Mouse (Mus musculus): ENCODE measurements around the gene Gm10260. TPM values are rescaled to one million over a fixed set of nuclear protein-coding genes. Genes with fewer than 3 reads are reported as not detected.

Gm10260 gene
- polyA plus RNA-seq, 1 experiment from 2014 or later: 4.1 TPM

DNA sequence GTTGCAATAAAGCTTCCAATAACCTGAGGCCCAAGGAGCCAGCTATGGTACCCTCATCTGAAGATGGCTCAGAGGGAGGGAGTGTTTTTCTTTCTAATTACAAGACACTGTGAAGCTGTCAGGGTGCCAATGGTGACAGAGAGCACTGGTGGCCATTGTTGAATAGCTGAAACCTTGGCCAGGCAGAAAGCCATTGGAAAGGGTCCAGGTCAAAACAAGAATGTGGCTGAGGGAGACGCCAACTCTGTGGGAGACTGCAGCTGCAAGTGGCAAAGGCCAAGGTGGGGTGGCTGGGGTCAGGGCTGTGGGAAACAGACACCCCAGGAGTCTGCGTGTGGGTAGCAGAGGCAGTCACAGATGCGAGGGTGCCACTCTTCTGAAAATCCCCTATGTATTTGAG lies 16.3 kb upstream of the Gm10260 start:
- no peak overlapping the region for H3K9ac ChIP-seq (ENCODE audit: low read length)
- WGBS: 81% methylated on average over 3 of the region's 3 CpGs
- no peak for DNase-seq (ENCODE audit: low spot score, missing footprints)

DNA sequence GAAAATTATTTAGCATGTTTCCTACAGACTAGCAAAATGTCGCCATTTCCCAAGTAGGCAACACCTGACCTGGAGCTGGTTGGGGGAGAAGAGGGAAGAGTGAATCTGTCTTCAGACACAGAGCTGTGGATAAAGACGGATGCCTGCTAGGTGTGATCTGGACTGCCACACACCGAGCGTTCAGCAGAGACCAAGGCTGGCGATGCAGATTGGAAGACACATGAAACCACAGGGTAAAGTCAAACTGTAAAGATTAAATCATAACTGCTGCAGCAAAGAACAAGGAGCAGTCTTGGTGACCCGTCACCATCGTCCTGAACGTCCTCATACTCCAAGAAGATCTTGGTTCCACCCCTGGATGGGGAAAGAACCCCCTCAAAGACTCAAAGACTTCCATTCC lies 15.5 kb upstream of the Gm10260 start:
- 94% methylated on average over 8 of the region's 8 CpGs for WGBS
- Histone ChIP-seq H3K4me3 (ENCODE audit: low read depth, low read length) (no peak overlapping the region), H3K27me3 (ENCODE audit: control insufficient read depth, insufficient read depth, low read length) (no peaks in the 10 kb centered on the region), H3K27ac (ENCODE audit: low read depth, low read length) (no peak overlapping the region), H3K9ac (ENCODE audit: low read length) (no peak overlapping the region), H3K4me2 (no peak overlapping the region), H3K9me3 (ENCODE audit: control insufficient read depth, low read length) (no peaks in the 10 kb centered on the region), H3K36me3 (ENCODE audit: control insufficient read depth, insufficient read depth, low read length) (no peaks in the 10 kb centered on the region), H3K4me1 (ENCODE audit: control insufficient read depth, insufficient read depth, low read length) (peaks cover 6% of the 10 kb centered on the region; the same call in 1 of the 2 replicates)
- no peak for DNase-seq (ENCODE audit: low spot score, missing footprints)
- no peak for ATAC-seq (ENCODE audit: low FRiP score)

More for the DNA sequence above, 16.3 kb upstream of the Gm10260 start:
- Histone ChIP-seq H3K9me3 (ENCODE audit: control insufficient read depth, low read length) (no peaks in the 10 kb centered on the region), H3K36me3 (ENCODE audit: control insufficient read depth, insufficient read depth, low read length) (no peaks in the 10 kb centered on the region), H3K4me3 (ENCODE audit: low read depth, low read length) (no peak overlapping the region), H3K4me1 (ENCODE audit: control insufficient read depth, insufficient read depth, low read length) (peaks cover 6% of the 10 kb centered on the region; the same call in 1 of the 2 replicates), H3K27me3 (ENCODE audit: control insufficient read depth, insufficient read depth, low read length) (no peaks in the 10 kb centered on the region), H3K4me2 (no peak overlapping the region), H3K27ac (ENCODE audit: low read depth, low read length) (no peak overlapping the region)
- ATAC-seq (ENCODE audit: low FRiP score): no peak

DNA sequence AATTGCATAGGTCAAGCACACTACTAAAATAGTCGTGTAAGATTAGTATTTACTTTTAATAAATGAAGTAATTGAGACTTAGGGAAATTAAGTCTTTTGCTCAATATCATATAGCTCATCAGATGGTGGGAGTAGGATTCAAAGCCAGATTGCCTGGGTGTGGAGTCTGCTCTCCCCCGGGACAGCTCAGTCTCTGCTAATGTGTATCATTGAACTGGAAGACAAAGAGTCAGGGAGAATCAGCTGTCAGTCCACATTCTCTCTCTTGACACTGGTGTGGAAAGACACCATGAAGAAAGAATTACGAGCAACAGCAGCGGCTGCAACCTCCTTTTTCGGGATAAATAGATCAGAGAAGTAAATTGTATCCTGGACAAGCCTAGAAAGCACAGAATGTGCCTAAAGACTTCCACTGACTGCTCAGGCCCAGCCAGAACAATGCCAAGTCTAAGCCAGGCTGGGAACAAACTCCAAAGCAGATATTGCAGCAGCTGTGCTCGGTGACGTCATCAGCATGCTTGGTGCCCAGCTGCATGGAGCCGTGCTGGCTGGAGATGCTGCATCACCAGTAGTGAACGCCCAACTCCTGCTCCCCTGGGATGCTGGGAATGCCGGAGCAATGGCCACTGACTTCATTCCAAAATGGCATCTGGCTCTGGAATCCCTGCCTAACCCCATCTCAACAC lies 14.5 kb upstream of the Gm10260 start:
- H3K9me3 ChIP-seq (ENCODE audit: control insufficient read depth, low read length): no peaks in the 10 kb centered on the region
- H3K9ac ChIP-seq (ENCODE audit: low read length): no peak overlapping the region
- peak; percentile 87 for ATAC-seq (ENCODE audit: low FRiP score)
- H3K27me3 ChIP-seq (ENCODE audit: control insufficient read depth, insufficient read depth, low read length): no peaks in the 10 kb centered on the region
- no peaks in the 10 kb centered on the region for H3K36me3 ChIP-seq (ENCODE audit: control insufficient read depth, insufficient read depth, low read length)
- DNase-seq (ENCODE audit: low spot score, missing footprints): peak; percentile 91
- H3K4me2 ChIP-seq: no peak overlapping the region
- H3K4me3 ChIP-seq (ENCODE audit: low read depth, low read length): no peak overlapping the region
- H3K4me1 ChIP-seq (ENCODE audit: control insufficient read depth, insufficient read depth, low read length): peaks cover 6% of the 10 kb centered on the region; the same call in 1 of the 2 replicates
- peak overlapping the region; percentile 56; the same call in 1 of the 2 replicates for H3K27ac ChIP-seq (ENCODE audit: low read depth, low read length)
- WGBS: 51% methylated on average over 10 of the region's 10 CpGs

- 86% methylated on average over 3 of the region's 3 CpGs for WGBS
- DNase-seq (ENCODE audit: low spot score, missing footprints): no peak
These were observed 8.8 kb upstream of the Gm10260 start for GRCm38 (mm10) chr13:97769205-97769604.

DNA sequence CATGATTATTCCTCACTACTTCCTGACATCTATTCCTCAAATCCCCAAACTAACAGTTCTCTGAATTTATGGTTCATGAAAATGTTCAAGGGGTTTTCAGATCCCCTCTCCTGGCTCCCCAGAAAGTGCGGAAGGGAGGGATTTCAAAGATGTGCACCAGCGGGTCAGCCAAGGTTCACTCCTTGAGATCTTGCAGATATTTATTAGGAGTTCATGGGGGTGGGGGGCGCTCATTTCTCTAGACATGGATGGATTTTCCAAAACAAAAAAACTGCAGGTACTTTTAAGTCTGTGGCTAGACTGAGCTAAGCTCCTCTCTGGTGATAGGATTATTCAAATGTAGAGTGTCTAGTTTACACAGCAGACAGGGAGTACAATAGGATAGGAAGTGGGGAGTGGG lies 8.4 kb upstream of the Gm10260 start:
- no peaks in the 10 kb centered on the region for H3K27me3 ChIP-seq (ENCODE audit: control insufficient read depth, insufficient read depth, low read length)
- WGBS: 40% methylated on average over 3 of the region's 3 CpGs
- ATAC-seq (ENCODE audit: low FRiP score) (0 out of 2 replicates have a peak, but pooled peaks have one; percentile 42), DNase-seq (ENCODE audit: low spot score, missing footprints) (no peak)
- H3K9me3 ChIP-seq (ENCODE audit: control insufficient read depth, low read length): no peaks in the 10 kb centered on the region
- H3K4me3 ChIP-seq (ENCODE audit: low read depth, low read length): no peak overlapping the region
- no peak overlapping the region for H3K9ac ChIP-seq (ENCODE audit: low read length)
- peaks cover 9% of the 10 kb centered on the region for H3K4me1 ChIP-seq (ENCODE audit: control insufficient read depth, insufficient read depth, low read length)
- no peak overlapping the region for H3K4me2 ChIP-seq
- no peaks in the 10 kb centered on the region for H3K36me3 ChIP-seq (ENCODE audit: control insufficient read depth, insufficient read depth, low read length)
- H3K27ac ChIP-seq (ENCODE audit: low read depth, low read length): no peak overlapping the region

More at GRCm38 (mm10) chr13:97769205-97769604, 8.8 kb upstream of the Gm10260 start:
- Histone ChIP-seq H3K9me3 (ENCODE audit: control insufficient read depth, low read length) (no peaks in the 10 kb centered on the region), H3K9ac (ENCODE audit: low read length) (no peak overlapping the region), H3K27ac (ENCODE audit: low read depth, low read length) (no peak overlapping the region), H3K36me3 (ENCODE audit: control insufficient read depth, insufficient read depth, low read length) (no peaks in the 10 kb centered on the region), H3K4me1 (ENCODE audit: control insufficient read depth, insufficient read depth, low read length) (peaks cover 9% of the 10 kb centered on the region), H3K4me3 (ENCODE audit: low read depth, low read length) (no peak overlapping the region), H3K4me2 (no peak overlapping the region), H3K27me3 (ENCODE audit: control insufficient read depth, insufficient read depth, low read length) (no peaks in the 10 kb centered on the region)
- no peak for ATAC-seq (ENCODE audit: low FRiP score)

GRCm38 (mm10) chr13:97768046-97768682 lies 7.7 kb upstream of the Gm10260 start:
- no peak for DNase-seq (ENCODE audit: low spot score, missing footprints)

GRCm38 (mm10) chr13:97766600-97766999 lies 6.2 kb upstream of the Gm10260 start:
- Histone ChIP-seq H3K27ac (ENCODE audit: low read depth, low read length) (no peak overlapping the region), H3K27me3 (ENCODE audit: control insufficient read depth, insufficient read depth, low read length) (no peaks in the 10 kb centered on the region), H3K36me3 (ENCODE audit: control insufficient read depth, insufficient read depth, low read length) (no peaks in the 10 kb centered on the region), H3K4me3 (ENCODE audit: low read depth, low read length) (no peak overlapping the region), H3K4me2 (no peak overlapping the region), H3K9ac (ENCODE audit: low read length) (no peak overlapping the region), H3K9me3 (ENCODE audit: control insufficient read depth, low read length) (no peaks in the 10 kb centered on the region), H3K4me1 (ENCODE audit: control insufficient read depth, insufficient read depth, low read length) (peaks cover 9% of the 10 kb centered on the region)
- no peak for ATAC-seq (ENCODE audit: low FRiP score)
- DNase-seq (ENCODE audit: low spot score, missing footprints): no peak
- 93% methylated on average over 3 of the region's 3 CpGs for WGBS

More at GRCm38 (mm10) chr13:97768046-97768682, 7.7 kb upstream of the Gm10260 start:
- WGBS: 78% methylated on average over 7 of the region's 7 CpGs
- Histone ChIP-seq H3K27ac (ENCODE audit: low read depth, low read length) (no peak overlapping the region), H3K27me3 (ENCODE audit: control insufficient read depth, insufficient read depth, low read length) (no peaks in the 10 kb centered on the region), H3K4me1 (ENCODE audit: control insufficient read depth, insufficient read depth, low read length) (peaks cover 9% of the 10 kb centered on the region), H3K36me3 (ENCODE audit: control insufficient read depth, insufficient read depth, low read length) (no peaks in the 10 kb centered on the region), H3K4me3 (ENCODE audit: low read depth, low read length) (no peak overlapping the region), H3K4me2 (no peak overlapping the region), H3K9ac (ENCODE audit: low read length) (no peak overlapping the region), H3K9me3 (ENCODE audit: control insufficient read depth, low read length) (no peaks in the 10 kb centered on the region)
- ATAC-seq (ENCODE audit: low FRiP score): no peak

DNA sequence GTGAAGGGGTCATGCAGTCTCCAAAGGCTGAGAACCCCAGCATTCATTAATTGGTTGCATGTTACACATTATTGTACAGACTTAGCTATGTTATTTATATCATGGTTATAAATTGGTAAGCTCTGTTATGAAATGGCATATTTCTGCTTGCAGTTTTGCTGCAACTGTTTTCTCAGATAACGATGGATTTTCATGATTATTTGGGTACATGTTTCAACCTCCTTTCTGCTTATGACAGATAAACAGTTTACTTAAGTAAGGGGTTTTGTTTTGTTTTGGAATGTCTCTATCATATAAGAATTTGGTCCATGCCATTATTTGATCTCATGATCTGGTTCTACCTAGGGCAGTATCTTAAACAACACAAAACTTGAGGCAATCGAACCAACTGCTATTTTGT lies 5.5 kb upstream of the Gm10260 start:
- H3K4me3 ChIP-seq (ENCODE audit: low read depth, low read length): no peak overlapping the region
- H3K9ac ChIP-seq (ENCODE audit: low read length): no peak overlapping the region
- H3K4me1 ChIP-seq (ENCODE audit: control insufficient read depth, insufficient read depth, low read length): peaks cover 9% of the 10 kb centered on the region
- no peaks in the 10 kb centered on the region for H3K9me3 ChIP-seq (ENCODE audit: control insufficient read depth, low read length)
- DNase-seq (ENCODE audit: low spot score, missing footprints) (no peak), ATAC-seq (ENCODE audit: low FRiP score) (no peak)
- H3K27me3 ChIP-seq (ENCODE audit: control insufficient read depth, insufficient read depth, low read length): no peaks in the 10 kb centered on the region
- H3K27ac ChIP-seq (ENCODE audit: low read depth, low read length): no peak overlapping the region
- no peak overlapping the region for H3K4me2 ChIP-seq
- 90% methylated on average over 2 of the region's 2 CpGs for WGBS
- no peaks in the 10 kb centered on the region for H3K36me3 ChIP-seq (ENCODE audit: control insufficient read depth, insufficient read depth, low read length)

GRCm38 (mm10) chr13:97764067-97764466 lies 3.6 kb upstream of the Gm10260 start:
- H3K4me2 ChIP-seq: no peak overlapping the region
- 86% methylated on average over 7 of the region's 7 CpGs for WGBS
- ATAC-seq (ENCODE audit: low FRiP score) (no peak), DNase-seq (ENCODE audit: low spot score, missing footprints) (no peak)
- no peak overlapping the region for H3K9ac ChIP-seq (ENCODE audit: low read length)
- no peak overlapping the region for H3K4me3 ChIP-seq (ENCODE audit: low read depth, low read length)
- no peak overlapping the region for H3K27ac ChIP-seq (ENCODE audit: low read depth, low read length)
- H3K27me3 ChIP-seq (ENCODE audit: control insufficient read depth, insufficient read depth, low read length): no peaks in the 10 kb centered on the region
- no peaks in the 10 kb centered on the region for H3K36me3 ChIP-seq (ENCODE audit: control insufficient read depth, insufficient read depth, low read length)
- peaks cover 6% of the 10 kb centered on the region for H3K4me1 ChIP-seq (ENCODE audit: control insufficient read depth, insufficient read depth, low read length)
- no peaks in the 10 kb centered on the region for H3K9me3 ChIP-seq (ENCODE audit: control insufficient read depth, low read length)

Data from midbrain, embryonic 11.5 days (tissue).